Mouse (Mus musculus): ENCODE data around the gene Rgs6. TPM values are rescaled to one million over a fixed set of nuclear protein-coding genes. Genes with fewer than 3 reads are reported as not detected.

Rgs6 gene
- polyA plus RNA-seq, 1 experiment from 2014 or later = 7.4 TPM

DNA sequence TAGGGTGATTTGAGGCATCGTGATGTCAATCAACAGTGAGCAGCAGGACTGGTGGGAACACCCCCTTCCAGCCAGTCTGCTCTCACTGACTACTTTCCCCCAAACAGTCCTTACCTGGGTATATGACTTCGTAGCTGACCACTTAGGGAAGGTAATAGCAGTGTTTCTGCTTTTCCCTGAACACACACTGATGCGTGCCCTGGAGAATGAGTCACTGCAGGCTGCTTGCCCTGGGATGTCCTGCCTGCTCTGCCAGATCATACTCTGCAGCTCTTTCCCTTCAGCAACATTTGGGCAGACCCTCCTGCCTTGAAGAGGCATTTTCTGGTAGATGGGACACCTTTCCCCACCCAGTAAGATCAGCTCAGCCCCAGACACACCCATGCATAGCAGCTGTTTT, 540.5 kb downstream of the Rgs6 start:
- Histone ChIP-seq H3K9ac (replicated peaks; ENCODE audit: low read depth, low read length) (no peak overlapping the region), H3K4me2 (ENCODE audit: low read depth, low read length) (no peak overlapping the region), H3K36me3 (ENCODE audit: control insufficient read depth, insufficient read depth, low read length) (no peaks in the 10 kb centered on the region), H3K4me1 (ENCODE audit: control insufficient read depth, insufficient read depth, low read length) (no peaks in the 10 kb centered on the region), H3K27ac (ENCODE audit: low read depth, low read length) (no peak overlapping the region), H3K4me3 (ENCODE audit: low read depth, low read length) (no peak overlapping the region), H3K9me3 (ENCODE audit: control insufficient read depth, low read length) (no peaks in the 10 kb centered on the region), H3K27me3 (ENCODE audit: control insufficient read depth, insufficient read depth, low read length) (no peaks in the 10 kb centered on the region)
- ATAC-seq (ENCODE audit: low read depth) = no peak
- 76% methylated on average over 3 of the region's 3 CpGs for WGBS

DNA sequence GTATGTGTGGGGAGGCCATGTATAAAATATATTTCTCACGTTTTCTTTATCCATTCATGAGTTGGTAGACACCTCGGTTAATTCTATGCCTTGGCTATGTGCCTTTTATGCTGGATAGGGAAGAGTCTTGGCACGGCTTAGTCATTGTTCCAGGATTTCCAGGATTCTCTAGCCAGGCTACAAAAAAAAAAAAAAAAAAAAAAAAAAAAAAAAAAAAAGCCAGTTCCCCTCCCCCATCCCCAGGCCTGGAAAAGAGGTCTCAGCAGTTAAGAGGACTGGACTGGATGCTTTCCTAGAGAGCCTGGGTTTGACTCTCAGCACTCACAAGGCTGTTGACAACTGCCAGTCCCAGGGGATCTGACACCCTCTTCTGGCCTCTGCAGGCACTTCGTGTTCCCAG, 543.3 kb downstream of the Rgs6 start:
- Histone ChIP-seq H3K27ac (ENCODE audit: low read depth, low read length) (no peak overlapping the region), H3K9ac (replicated peaks; ENCODE audit: low read depth, low read length) (no peak overlapping the region), H3K27me3 (ENCODE audit: control insufficient read depth, insufficient read depth, low read length) (no peaks in the 10 kb centered on the region), H3K36me3 (ENCODE audit: control insufficient read depth, insufficient read depth, low read length) (no peaks in the 10 kb centered on the region), H3K9me3 (ENCODE audit: control insufficient read depth, low read length) (no peaks in the 10 kb centered on the region), H3K4me3 (ENCODE audit: low read depth, low read length) (no peak overlapping the region), H3K4me1 (ENCODE audit: control insufficient read depth, insufficient read depth, low read length) (no peaks in the 10 kb centered on the region), H3K4me2 (ENCODE audit: low read depth, low read length) (no peak overlapping the region)
- 69% methylated on average over 4 of the region's 4 CpGs for WGBS
- no peak for ATAC-seq (ENCODE audit: low read depth)

DNA sequence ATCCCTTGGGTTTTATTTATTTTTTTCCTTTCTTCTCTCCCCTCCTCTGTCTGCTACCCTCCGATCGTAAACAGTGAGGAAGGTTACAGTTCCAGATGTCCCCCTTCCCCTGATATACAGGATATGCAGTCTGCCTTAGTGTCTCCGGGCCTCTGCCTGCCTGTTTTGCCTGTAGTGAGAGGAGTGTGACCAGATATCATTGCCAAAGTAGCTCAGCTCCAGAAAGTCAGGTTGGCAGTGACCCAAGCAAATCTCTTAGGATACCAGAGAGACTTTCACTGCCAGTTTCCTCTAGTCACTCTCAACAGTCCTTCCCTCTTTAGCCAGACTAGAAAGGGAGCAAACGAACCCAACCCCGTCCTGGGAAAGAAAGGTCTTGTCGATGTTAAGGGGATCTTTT, 545.7 kb downstream of the Rgs6 start:
- no peaks in the 10 kb centered on the region for H3K27me3 ChIP-seq (ENCODE audit: control insufficient read depth, insufficient read depth, low read length)
- no peak overlapping the region for H3K9ac ChIP-seq (replicated peaks; ENCODE audit: low read depth, low read length)
- no peak for ATAC-seq (ENCODE audit: low read depth)
- no peaks in the 10 kb centered on the region for H3K36me3 ChIP-seq (ENCODE audit: control insufficient read depth, insufficient read depth, low read length)
- H3K9me3 ChIP-seq (ENCODE audit: control insufficient read depth, low read length) = no peaks in the 10 kb centered on the region
- no peak overlapping the region for H3K4me3 ChIP-seq (ENCODE audit: low read depth, low read length)
- WGBS = 66% methylated on average over 6 of the region's 6 CpGs
- no peaks in the 10 kb centered on the region for H3K4me1 ChIP-seq (ENCODE audit: control insufficient read depth, insufficient read depth, low read length)
- H3K27ac ChIP-seq (ENCODE audit: low read depth, low read length) = no peak overlapping the region
- H3K4me2 ChIP-seq (ENCODE audit: low read depth, low read length) = no peak overlapping the region

DNA sequence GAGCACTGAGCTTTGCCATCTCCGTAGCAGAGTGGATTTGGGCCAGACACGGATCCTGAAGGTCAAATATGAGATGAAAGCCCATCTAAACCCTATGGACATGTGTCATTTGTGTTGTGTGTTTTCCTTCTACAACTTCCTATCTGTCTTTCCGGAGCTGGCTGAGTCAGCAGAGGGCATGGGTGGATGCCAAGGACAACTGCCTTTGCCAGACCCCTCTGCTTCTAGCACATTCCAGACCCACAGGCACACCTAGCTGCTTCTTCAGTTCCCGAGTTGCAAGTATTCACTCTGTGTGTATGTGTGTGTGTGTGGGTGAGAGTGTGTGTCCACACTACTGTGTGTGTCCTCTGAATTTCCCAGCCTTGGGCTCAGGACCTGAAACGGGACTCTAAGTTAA, 547.9 kb downstream of the Rgs6 start:
- WGBS = 89% methylated on average over 5 of the region's 5 CpGs

DNA sequence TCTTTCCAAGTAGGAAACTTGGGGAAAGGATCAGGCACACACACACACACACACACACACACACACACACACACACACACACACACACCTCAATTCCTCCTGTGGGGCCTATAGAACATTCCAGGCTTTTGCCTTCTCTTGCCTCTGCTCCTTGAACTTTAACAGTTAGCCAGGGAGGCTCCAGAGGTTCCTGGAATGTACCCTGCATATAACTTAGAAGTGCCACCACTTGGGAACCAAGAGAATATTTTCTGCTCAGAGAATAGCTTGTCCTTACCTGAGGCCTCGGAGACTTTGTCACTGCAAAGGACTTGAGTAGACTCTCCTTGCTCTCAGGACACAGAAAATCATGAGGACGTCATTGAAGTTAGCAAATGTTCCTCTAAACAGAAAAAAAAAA, 548.4 kb downstream of the Rgs6 start:
- WGBS = 88% methylated on average over 2 of the region's 2 CpGs
- no peaks in the 10 kb centered on the region for H3K9me3 ChIP-seq (ENCODE audit: control insufficient read depth, low read length)
- no peak for ATAC-seq (ENCODE audit: low read depth)

More for the DNA sequence above, 547.9 kb downstream of the Rgs6 start:
- H3K4me3 ChIP-seq (ENCODE audit: low read depth, low read length) = no peak overlapping the region
- H3K4me2 ChIP-seq (ENCODE audit: low read depth, low read length) = no peak overlapping the region
- no peak for ATAC-seq (ENCODE audit: low read depth)
- H3K4me1 ChIP-seq (ENCODE audit: control insufficient read depth, insufficient read depth, low read length) = no peaks in the 10 kb centered on the region
- no peaks in the 10 kb centered on the region for H3K36me3 ChIP-seq (ENCODE audit: control insufficient read depth, insufficient read depth, low read length)
- no peaks in the 10 kb centered on the region for H3K27me3 ChIP-seq (ENCODE audit: control insufficient read depth, insufficient read depth, low read length)
- H3K27ac ChIP-seq (ENCODE audit: low read depth, low read length) = no peak overlapping the region
- H3K9ac ChIP-seq (replicated peaks; ENCODE audit: low read depth, low read length) = no peak overlapping the region
- H3K9me3 ChIP-seq (ENCODE audit: control insufficient read depth, low read length) = no peaks in the 10 kb centered on the region

DNA sequence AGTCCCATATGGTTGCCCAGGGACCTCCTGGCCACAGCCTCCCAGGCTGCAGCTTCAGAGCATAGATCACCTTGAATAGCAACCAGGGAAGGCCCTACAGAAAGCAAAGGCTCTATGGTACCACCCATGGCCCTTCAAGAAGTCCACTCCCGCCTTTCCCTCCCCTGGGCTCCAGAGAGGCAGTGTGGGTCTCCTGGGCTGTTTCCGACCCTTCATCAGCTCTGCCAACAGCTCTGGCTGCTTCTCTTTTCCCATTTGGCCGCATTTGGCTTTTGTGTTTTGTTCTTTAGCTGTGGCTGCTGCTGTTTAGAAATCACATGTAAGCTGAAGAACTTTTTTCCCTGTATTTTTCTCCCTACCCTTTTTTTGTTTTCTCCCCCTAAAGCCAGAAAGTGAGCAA, 548.9 kb downstream of the Rgs6 start:
- Histone ChIP-seq H3K27ac (ENCODE audit: low read depth, low read length) (no peak overlapping the region), H3K4me3 (ENCODE audit: low read depth, low read length) (no peak overlapping the region), H3K4me1 (ENCODE audit: control insufficient read depth, insufficient read depth, low read length) (no peaks in the 10 kb centered on the region), H3K9me3 (ENCODE audit: control insufficient read depth, low read length) (no peaks in the 10 kb centered on the region), H3K4me2 (ENCODE audit: low read depth, low read length) (no peak overlapping the region), H3K9ac (replicated peaks; ENCODE audit: low read depth, low read length) (no peak overlapping the region), H3K27me3 (ENCODE audit: control insufficient read depth, insufficient read depth, low read length) (no peaks in the 10 kb centered on the region), H3K36me3 (ENCODE audit: control insufficient read depth, insufficient read depth, low read length) (no peaks in the 10 kb centered on the region)
- no peak for ATAC-seq (ENCODE audit: low read depth)
- 58% methylated on average over 3 of the region's 3 CpGs for WGBS

More for the DNA sequence above, 548.4 kb downstream of the Rgs6 start:
- Histone ChIP-seq H3K4me1 (ENCODE audit: control insufficient read depth, insufficient read depth, low read length) (no peaks in the 10 kb centered on the region), H3K4me3 (ENCODE audit: low read depth, low read length) (no peak overlapping the region), H3K27me3 (ENCODE audit: control insufficient read depth, insufficient read depth, low read length) (no peaks in the 10 kb centered on the region), H3K4me2 (ENCODE audit: low read depth, low read length) (no peak overlapping the region), H3K27ac (ENCODE audit: low read depth, low read length) (no peak overlapping the region), H3K9ac (replicated peaks; ENCODE audit: low read depth, low read length) (no peak overlapping the region), H3K36me3 (ENCODE audit: control insufficient read depth, insufficient read depth, low read length) (no peaks in the 10 kb centered on the region)

DNA sequence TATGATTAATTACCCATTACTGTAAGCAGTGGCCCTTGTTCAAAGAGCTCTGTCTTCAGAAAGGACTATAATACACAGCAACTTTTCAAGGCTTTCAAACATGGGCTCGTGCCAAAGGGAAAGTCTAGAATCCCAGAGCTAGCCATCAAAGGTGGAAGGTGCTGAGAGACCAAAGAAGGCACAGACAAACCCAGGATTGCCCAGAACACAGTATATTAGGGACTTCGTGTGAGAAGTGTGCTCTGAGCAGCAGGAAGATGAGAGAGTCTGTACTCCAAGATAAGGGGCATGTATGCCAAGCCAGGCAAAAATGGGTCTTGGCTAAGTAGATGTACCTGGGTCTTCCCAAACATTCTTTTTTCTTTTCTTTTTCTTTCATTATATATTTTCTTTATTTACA, 553.1 kb downstream of the Rgs6 start:
- no peaks in the 10 kb centered on the region for H3K9me3 ChIP-seq (ENCODE audit: control insufficient read depth, low read length)
- H3K4me1 ChIP-seq (ENCODE audit: control insufficient read depth, insufficient read depth, low read length) = 0 out of 2 replicates have a peak, but pooled peaks cover 3% of the 10 kb centered on the region
- no peak overlapping the region for H3K9ac ChIP-seq (replicated peaks; ENCODE audit: low read depth, low read length)
- no peak for ATAC-seq (ENCODE audit: low read depth)
- H3K4me3 ChIP-seq (ENCODE audit: low read depth, low read length) = no peak overlapping the region
- 77% methylated on average over 2 of the region's 2 CpGs for WGBS
- H3K27ac ChIP-seq (ENCODE audit: low read depth, low read length) = no peak overlapping the region
- no peaks in the 10 kb centered on the region for H3K27me3 ChIP-seq (ENCODE audit: control insufficient read depth, insufficient read depth, low read length)
- H3K4me2 ChIP-seq (ENCODE audit: low read depth, low read length) = no peak overlapping the region
- no peaks in the 10 kb centered on the region for H3K36me3 ChIP-seq (ENCODE audit: control insufficient read depth, insufficient read depth, low read length)

DNA sequence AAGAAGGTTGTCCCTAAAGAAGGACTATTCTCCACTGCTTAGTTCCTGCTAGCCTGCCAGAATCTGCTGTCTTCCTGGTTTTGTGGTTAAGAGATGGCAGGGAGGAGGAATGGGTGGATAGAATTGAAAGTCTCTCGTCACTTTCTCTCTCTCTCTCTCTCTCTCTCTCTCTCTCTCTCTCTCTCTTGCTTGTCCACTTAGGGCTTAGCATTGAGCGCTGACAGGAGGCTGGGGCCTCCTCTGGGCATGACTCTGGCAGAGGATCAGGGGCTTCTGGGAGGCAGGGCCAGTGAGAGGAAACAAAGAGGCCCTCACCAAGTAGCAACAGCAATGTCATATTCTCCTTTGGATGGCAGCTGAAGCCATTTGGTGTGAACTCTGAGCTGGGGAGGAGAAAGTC, 554.4 kb downstream of the Rgs6 start:
- Histone ChIP-seq H3K9me3 (ENCODE audit: control insufficient read depth, low read length) (no peaks in the 10 kb centered on the region), H3K27ac (ENCODE audit: low read depth, low read length) (no peak overlapping the region), H3K27me3 (ENCODE audit: control insufficient read depth, insufficient read depth, low read length) (no peaks in the 10 kb centered on the region), H3K4me2 (ENCODE audit: low read depth, low read length) (no peak overlapping the region), H3K4me1 (ENCODE audit: control insufficient read depth, insufficient read depth, low read length) (0 out of 2 replicates have a peak, but pooled peaks cover 6% of the 10 kb centered on the region), H3K9ac (replicated peaks; ENCODE audit: low read depth, low read length) (no peak overlapping the region), H3K4me3 (ENCODE audit: low read depth, low read length) (no peak overlapping the region), H3K36me3 (ENCODE audit: control insufficient read depth, insufficient read depth, low read length) (no peaks in the 10 kb centered on the region)
- WGBS = 48% methylated on average over 2 of the region's 2 CpGs
- no peak for ATAC-seq (ENCODE audit: low read depth)

DNA sequence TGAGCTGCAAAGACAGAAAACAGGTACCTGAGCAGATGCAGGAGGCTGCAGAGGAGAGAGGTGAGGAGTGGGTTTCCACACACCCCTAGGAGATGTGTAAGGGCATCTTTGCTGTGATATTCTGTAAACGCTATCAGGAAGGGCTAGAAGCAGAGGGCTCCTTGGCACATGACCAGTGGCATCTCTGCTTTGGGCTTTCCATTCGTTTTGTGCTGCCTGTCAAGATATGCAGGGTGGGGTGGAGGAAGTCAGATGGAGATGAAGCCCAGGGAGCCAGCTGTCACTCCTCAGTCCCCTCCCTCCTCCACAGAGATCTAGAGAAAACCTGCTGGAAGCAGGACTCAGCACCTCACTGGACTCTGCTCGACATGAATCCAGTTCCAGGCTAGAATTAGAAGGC, 555.0 kb downstream of the Rgs6 start:
- no peak overlapping the region for H3K4me2 ChIP-seq (ENCODE audit: low read depth, low read length)
- H3K4me3 ChIP-seq (ENCODE audit: low read depth, low read length) = no peak overlapping the region
- H3K36me3 ChIP-seq (ENCODE audit: control insufficient read depth, insufficient read depth, low read length) = no peaks in the 10 kb centered on the region
- no peak overlapping the region for H3K9ac ChIP-seq (replicated peaks; ENCODE audit: low read depth, low read length)
- H3K4me1 ChIP-seq (ENCODE audit: control insufficient read depth, insufficient read depth, low read length) = 0 out of 2 replicates have a peak, but pooled peaks cover 6% of the 10 kb centered on the region
- H3K27me3 ChIP-seq (ENCODE audit: control insufficient read depth, insufficient read depth, low read length) = no peaks in the 10 kb centered on the region
- 53% methylated on average over 3 of the region's 3 CpGs for WGBS
- no peak overlapping the region for H3K27ac ChIP-seq (ENCODE audit: low read depth, low read length)
- no peaks in the 10 kb centered on the region for H3K9me3 ChIP-seq (ENCODE audit: control insufficient read depth, low read length)
- ATAC-seq (ENCODE audit: low read depth) = no peak

DNA sequence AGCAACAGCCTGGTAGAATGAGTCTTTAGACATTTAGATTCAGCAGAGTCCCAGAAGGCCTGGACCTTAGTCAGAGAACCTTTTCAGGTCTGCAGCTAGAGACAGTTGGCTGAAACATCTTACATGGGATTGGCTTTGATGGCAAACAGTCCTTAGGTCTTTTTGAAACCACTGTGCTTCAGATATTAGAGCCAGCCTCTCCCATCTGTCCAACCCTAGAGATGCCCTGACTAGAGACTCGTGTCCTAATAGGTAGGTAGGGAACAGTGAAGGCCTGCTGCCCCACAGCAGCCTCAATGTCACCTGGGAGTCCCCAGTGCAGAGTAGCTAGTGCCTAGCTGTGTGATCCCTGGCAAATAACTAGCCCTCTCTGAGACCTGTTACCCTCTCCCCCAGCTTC, 555.5 kb downstream of the Rgs6 start:
- no peak overlapping the region for H3K27ac ChIP-seq (ENCODE audit: low read depth, low read length)
- H3K4me3 ChIP-seq (ENCODE audit: low read depth, low read length) = no peak overlapping the region
- 96% methylated on average over 1 of the region's 1 CpGs for WGBS
- no peaks in the 10 kb centered on the region for H3K9me3 ChIP-seq (ENCODE audit: control insufficient read depth, low read length)
- no peak overlapping the region for H3K9ac ChIP-seq (replicated peaks; ENCODE audit: low read depth, low read length)
- H3K36me3 ChIP-seq (ENCODE audit: control insufficient read depth, insufficient read depth, low read length) = no peaks in the 10 kb centered on the region
- ATAC-seq (ENCODE audit: low read depth) = no peak
- no peak overlapping the region for H3K4me2 ChIP-seq (ENCODE audit: low read depth, low read length)
- 0 out of 2 replicates have a peak, but pooled peaks cover 6% of the 10 kb centered on the region for H3K4me1 ChIP-seq (ENCODE audit: control insufficient read depth, insufficient read depth, low read length)
- no peaks in the 10 kb centered on the region for H3K27me3 ChIP-seq (ENCODE audit: control insufficient read depth, insufficient read depth, low read length)

Data from neural tube, embryonic 14.5 days (tissue).